Mouse (Mus musculus) embryonic facial prominence, embryonic 13.5 days (tissue): ENCODE data around the gene Gm14391. TPM values are rescaled to one million over a fixed set of nuclear protein-coding genes. Genes with fewer than 3 reads are reported as not detected.
"Not testable (repeated sequence)": the region's sequence is repeated elsewhere in the genome, so short reads cannot be mapped to it uniquely, and the experiment has no call there.

Experiments used
- ATAC-seq: fragments of 200-750 bp; cut with Nextera tagmentation; 2 replicates; pipeline ENCODE4 v1.8.0; 2017; ENCODE audit warnings: low read depth; ENCODE audit not compliant: insufficient number of reproducible peaks, insufficient read depth, low FRiP score, low TSS enrichment
- H3K27ac ChIP-seq: fragments of 300-500 bp; sonication (generic); 2 replicates; pipeline ENCODE4 v1.5.1; 2015; ENCODE audit warnings: moderate library complexity, mild to moderate bottlenecking, inconsistent platforms
- H3K27me3 ChIP-seq: fragments of 300-500 bp; sonication (generic); 2 replicates; pipeline ENCODE4 v1.6.1; 2015; ENCODE audit warnings: mild to moderate bottlenecking, inconsistent platforms
- H3K36me3 ChIP-seq: fragments of 300-500 bp; sonication (generic); 2 replicates; pipeline ENCODE4 v1.6.1; 2015; ENCODE audit warnings: mild to moderate bottlenecking, inconsistent platforms
- H3K4me1 ChIP-seq: fragments of 300-500 bp; sonication (generic); 2 replicates; pipeline ENCODE4 v1.6.1; 2015; ENCODE audit warnings: inconsistent platforms
- H3K4me2 ChIP-seq: fragments of 300-500 bp; sonication (generic); 2 replicates; pipeline ENCODE4 v1.6.1; 2015; ENCODE audit warnings: moderate library complexity, mild to moderate bottlenecking, inconsistent platforms
- H3K4me3 ChIP-seq: fragments of 300-500 bp; sonication (generic); 2 replicates; pipeline ENCODE4 v1.5.1; 2015; ENCODE audit warnings: mild to moderate bottlenecking, inconsistent platforms
- H3K9ac ChIP-seq: fragments of 300-500 bp; sonication (generic); 2 replicates; pipeline ENCODE4 v1.6.1; 2015; ENCODE audit warnings: mild to moderate bottlenecking, inconsistent platforms
- H3K9me3 ChIP-seq: fragments of 300-500 bp; sonication (generic); 2 replicates; pipeline ENCODE4 v1.6.1; 2016; ENCODE audit warnings: inconsistent platforms
- WGBS: fragments of 180-500 bp; shearing (Covaris S2); methylation state at CpG from one replicate; pipeline ENCODE4 v1.1.7; 2015; ENCODE audit warnings: mixed read lengths; 5-methylcytosine and 5-hydroxymethylcytosine counted together
- polyA plus RNA-seq: library from polyadenylated mRNA; unstranded; fragments of >200 nt; fragmentation: Nextera tagmentation; extraction: Ambion mirVana; gene quantifications from 2 replicates; pipeline ENCODE4 v1.2.1, GENCODE M21; 2015

Gm14391 gene
- polyA plus RNA-seq = 4.2 and 9.3 TPM in 2 replicates

GRCm38 (mm10) chr2:175206732-175207131 is at the start of gene Gm14391:
Gene Gm14391 (minus strand): TSS chr2:175206917.
- H3K9ac ChIP-seq, ATAC-seq, H3K4me1 ChIP-seq, H3K27me3 ChIP-seq, H3K4me3 ChIP-seq, H3K27ac ChIP-seq, H3K36me3 ChIP-seq, H3K9me3 ChIP-seq, H3K4me2 ChIP-seq: not testable (repeated sequence)
- no CpG with 5 or more reads among the region's 7 CpGs for WGBS

DNA sequence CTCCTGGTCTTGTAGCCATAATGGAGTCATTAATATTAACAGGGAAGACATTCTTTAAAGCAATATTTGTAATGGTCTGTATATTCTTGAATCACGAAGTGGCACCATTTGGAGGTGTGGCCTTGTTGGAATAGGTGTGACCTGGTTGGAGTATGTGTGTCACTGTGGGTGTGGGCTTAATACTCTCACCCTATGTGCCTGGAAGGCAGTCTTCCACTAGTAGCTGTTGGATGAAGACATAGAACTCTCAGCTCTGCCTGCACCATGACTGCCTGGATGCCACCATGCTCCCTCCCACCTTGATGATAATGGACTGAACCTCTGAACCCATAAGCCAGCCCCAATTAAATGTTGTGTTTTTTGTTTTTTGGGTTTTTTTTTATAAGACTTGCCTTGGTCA is 27.7 kb downstream of the Gm14391 start:
- not testable (repeated sequence) for H3K9ac ChIP-seq, H3K27ac ChIP-seq, H3K4me2 ChIP-seq, H3K36me3 ChIP-seq, H3K4me3 ChIP-seq, H3K4me1 ChIP-seq, H3K9me3 ChIP-seq, ATAC-seq, H3K27me3 ChIP-seq
- WGBS = 59% methylated on average over 1 of the region's 1 CpGs

- no peak overlapping the region for H3K9ac ChIP-seq
- WGBS = 81% methylated on average over 6 of the region's 6 CpGs
- H3K4me2 ChIP-seq = no peak overlapping the region
- no peaks in the 10 kb centered on the region for H3K4me1 ChIP-seq
- no peaks in the 10 kb centered on the region for H3K27me3 ChIP-seq
- H3K36me3 ChIP-seq = no peaks in the 10 kb centered on the region
- no peak for ATAC-seq
- no peak overlapping the region for H3K4me3 ChIP-seq
- H3K9me3 ChIP-seq = no peaks in the 10 kb centered on the region; the same call in 1 of the 2 replicates
- no peak overlapping the region for H3K27ac ChIP-seq
Measured at GRCm38 (mm10) chr2:175176312-175176711, 30.4 kb downstream of the Gm14391 start.

DNA sequence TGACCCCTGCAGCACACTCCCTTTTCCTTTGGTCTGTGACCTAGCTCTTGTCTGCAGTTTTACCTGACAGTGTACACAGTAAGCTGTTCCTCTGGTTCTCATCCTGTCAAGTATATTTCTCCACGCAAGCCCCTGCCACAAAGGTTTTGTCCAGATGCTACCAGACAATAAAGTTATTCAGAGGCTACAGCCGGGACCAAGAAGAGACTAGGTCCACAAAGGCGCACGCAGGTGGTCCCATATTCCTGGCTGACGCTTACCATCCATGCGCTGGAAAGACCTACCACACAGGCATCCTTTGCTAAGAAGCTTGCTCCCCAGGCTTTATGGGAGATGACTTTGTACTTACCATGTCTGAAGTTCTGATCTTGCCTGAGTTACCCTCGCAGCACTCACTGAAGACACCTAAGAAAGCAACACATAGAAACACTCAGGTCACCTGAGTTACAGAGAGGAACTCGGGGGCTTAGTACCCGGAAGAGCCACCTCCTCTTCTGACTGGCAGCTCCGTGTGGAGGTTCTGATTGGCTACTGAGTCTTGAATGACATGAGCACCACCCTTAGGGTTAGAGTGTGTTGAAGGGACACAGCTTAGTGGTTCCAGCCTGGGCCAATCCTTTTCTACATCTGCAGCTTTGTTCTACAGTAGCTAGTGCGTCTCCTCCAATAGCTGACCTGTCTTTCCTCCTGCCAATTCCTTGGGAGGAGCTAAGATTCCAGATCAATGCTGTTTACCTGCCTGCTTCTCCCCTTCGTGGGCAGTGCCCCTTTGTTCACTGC is 31.1 kb downstream of the Gm14391 start, which contains the start of gene Gm14443:
Gene Gm14443 (minus strand): TSS at position 471 of the 780 bp plus-strand sequence.
- H3K4me1 ChIP-seq, H3K36me3 ChIP-seq, H3K27ac ChIP-seq, H3K27me3 ChIP-seq, H3K4me3 ChIP-seq, ATAC-seq, H3K4me2 ChIP-seq, H3K9ac ChIP-seq, H3K9me3 ChIP-seq: not testable (repeated sequence)
- WGBS = 78% methylated on average over 12 of the region's 12 CpGs

DNA sequence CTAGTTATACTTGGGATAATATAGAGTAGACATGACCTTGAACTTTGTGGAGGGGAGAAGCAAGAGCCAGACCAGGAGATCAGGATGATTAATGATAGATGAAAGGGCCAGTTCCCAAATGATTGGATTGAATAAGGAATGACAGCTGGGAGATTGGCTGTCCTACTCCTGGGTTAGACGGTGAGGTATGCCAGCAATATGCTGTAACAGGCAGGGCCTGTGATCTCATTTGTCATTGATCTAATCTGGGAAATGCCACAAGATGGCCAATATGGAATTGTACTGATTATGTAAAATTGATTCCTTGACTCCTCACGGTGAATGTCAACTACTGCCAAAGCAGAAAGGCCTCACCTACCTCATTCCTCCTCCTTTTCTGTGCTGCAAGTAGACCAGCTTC is 32.7 kb downstream of the Gm14391 start:
- not testable (repeated sequence) for H3K4me3 ChIP-seq, H3K27me3 ChIP-seq, H3K4me2 ChIP-seq, H3K9me3 ChIP-seq, H3K9ac ChIP-seq, H3K36me3 ChIP-seq, H3K4me1 ChIP-seq, H3K27ac ChIP-seq, ATAC-seq
- WGBS = 94% methylated on average over 2 of the region's 2 CpGs

GRCm38 (mm10) chr2:175172906-175173595 is 33.7 kb downstream of the Gm14391 start:
- H3K27me3 ChIP-seq, H3K4me2 ChIP-seq, H3K27ac ChIP-seq, H3K4me3 ChIP-seq, H3K36me3 ChIP-seq, ATAC-seq, H3K9me3 ChIP-seq, H3K4me1 ChIP-seq, H3K9ac ChIP-seq: not testable (repeated sequence)
- WGBS = 88% methylated on average over 3 of the region's 3 CpGs

DNA sequence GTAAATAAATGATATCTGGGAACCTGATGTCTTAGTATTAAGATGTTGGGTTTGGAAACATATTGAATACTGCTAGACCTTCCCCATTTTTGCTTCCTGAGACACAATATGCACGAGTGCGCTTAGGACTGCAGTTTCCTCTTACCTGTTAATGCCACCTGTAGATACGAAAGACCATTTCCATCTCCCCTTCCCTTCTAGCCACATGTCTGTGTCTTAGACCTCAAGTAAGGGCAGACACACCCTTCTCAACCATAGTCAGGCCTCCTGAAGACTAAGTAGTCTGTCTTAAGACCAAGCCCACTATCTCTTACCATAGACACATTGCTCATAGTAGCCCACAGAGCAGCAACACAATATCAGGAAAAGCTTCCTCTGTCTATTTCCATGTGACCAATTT is 34.6 kb downstream of the Gm14391 start:
- Histone ChIP-seq H3K9ac (no peak overlapping the region), H3K27me3 (no peaks in the 10 kb centered on the region), H3K4me2 (no peak overlapping the region), H3K9me3 (no peaks in the 10 kb centered on the region), H3K4me1 (no peaks in the 10 kb centered on the region), H3K27ac (no peak overlapping the region), H3K36me3 (no peaks in the 10 kb centered on the region), H3K4me3 (no peak overlapping the region)
- WGBS = 80% methylated on average over 3 of the region's 3 CpGs
- ATAC-seq = no peak

DNA sequence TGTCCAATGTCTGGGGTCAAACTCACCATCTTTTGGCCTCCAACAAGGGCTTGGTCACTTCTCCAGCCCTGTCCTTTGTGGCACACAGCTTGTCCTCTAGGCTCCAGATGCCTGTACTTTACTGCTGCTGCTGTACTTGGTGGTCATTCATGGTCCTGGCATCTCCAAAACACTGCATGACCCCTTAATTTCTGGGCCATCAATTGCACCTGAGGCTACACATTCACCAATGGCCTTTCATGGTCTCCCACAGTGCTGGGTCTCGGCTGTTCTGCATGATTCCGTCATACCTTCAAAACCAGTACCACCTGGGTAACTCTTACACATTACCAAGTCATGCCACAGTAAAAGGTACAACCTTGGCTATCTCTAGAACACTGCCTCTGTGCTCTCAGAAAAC is 39.8 kb downstream of the Gm14391 start:
- not testable (repeated sequence) for H3K36me3 ChIP-seq, ATAC-seq, H3K27me3 ChIP-seq, H3K4me3 ChIP-seq, H3K9me3 ChIP-seq, H3K9ac ChIP-seq, H3K27ac ChIP-seq, H3K4me1 ChIP-seq, H3K4me2 ChIP-seq
- 78% methylated on average over 2 of the region's 2 CpGs for WGBS

DNA sequence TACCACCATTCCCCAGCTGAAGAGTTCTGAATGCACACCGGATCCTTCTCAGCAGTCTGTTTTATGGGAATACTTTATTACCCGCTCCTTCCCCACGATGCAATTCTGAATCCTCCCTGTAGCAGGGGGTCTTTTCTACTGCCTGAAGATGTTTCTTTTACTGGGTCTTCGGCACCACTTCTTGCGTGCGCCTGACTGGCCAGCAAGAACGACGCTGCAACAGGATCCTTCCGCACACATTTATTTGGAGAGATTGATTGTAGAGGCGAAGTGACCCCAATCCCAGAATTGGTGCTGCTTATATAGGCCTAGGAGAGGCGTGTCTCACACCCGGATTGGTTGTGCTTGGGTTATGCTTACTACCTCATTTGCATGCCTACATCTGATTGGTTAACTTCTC is 41.6 kb downstream of the Gm14391 start:
- H3K27ac ChIP-seq, ATAC-seq: not testable (repeated sequence)
- WGBS = 96% methylated on average over 12 of the region's 12 CpGs

DNA sequence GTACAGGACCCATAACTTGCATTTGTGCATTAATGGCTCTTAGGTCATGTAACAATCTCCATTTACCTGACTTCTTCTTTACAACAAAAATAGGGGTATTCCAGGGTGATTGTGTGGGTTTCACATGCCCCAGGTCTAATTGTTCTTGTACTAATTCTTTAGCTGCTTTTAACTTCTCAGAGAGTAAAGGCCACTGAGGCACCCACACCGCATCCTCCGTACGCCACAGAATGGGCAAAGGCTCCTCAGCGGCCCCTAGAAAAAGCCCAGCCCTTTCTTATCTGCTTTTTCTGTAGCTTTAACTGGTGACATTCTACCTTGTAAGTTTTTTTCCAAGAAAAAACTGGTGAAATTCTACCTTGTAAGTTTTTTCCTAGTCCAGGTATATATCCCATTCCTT is 45.3 kb downstream of the Gm14391 start:
- H3K4me3 ChIP-seq, ATAC-seq, H3K36me3 ChIP-seq: not testable (repeated sequence)

More for the DNA sequence above, 41.6 kb downstream of the Gm14391 start:
- H3K4me2 ChIP-seq, H3K9ac ChIP-seq, H3K9me3 ChIP-seq, H3K4me1 ChIP-seq, H3K36me3 ChIP-seq, H3K4me3 ChIP-seq, H3K27me3 ChIP-seq: not testable (repeated sequence)

GRCm38 (mm10) chr2:175158642-175159041 is 48.1 kb downstream of the Gm14391 start:
- Histone ChIP-seq H3K27ac (no peak overlapping the region), H3K9me3 (peaks cover 26% of the 10 kb centered on the region), H3K9ac (no peak overlapping the region), H3K4me1 (no peaks in the 10 kb centered on the region), H3K27me3 (no peaks in the 10 kb centered on the region), H3K4me3 (no peak overlapping the region), H3K4me2 (no peak overlapping the region), H3K36me3 (no peaks in the 10 kb centered on the region)
- ATAC-seq = no peak
- WGBS = 81% methylated on average over 3 of the region's 3 CpGs

More for the DNA sequence above, 45.3 kb downstream of the Gm14391 start:
- H3K4me1 ChIP-seq, H3K27me3 ChIP-seq, H3K9ac ChIP-seq, H3K27ac ChIP-seq, H3K4me2 ChIP-seq: not testable (repeated sequence)
- WGBS = 86% methylated on average over 4 of the region's 4 CpGs
- peaks cover 24% of the 10 kb centered on the region for H3K9me3 ChIP-seq

DNA sequence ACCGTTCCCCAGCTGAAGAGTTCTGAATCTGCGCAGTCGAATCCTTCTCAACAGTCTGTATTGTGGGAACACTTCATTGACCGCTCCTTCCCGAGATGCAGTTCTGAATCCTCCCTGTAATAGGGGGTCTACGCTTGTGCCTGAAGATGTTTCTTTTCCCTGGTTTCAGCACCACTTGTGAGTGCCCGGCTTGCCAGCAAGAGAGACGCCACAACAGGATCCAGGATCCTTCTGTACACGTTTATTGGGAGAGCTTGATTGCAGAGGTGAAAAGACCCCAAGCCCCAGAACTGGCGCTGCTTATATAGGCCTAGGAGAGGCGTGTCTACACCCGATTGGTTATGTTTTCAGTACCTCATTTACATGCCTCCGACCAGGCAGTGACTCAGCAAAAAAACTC is 50.0 kb downstream of the Gm14391 start:
- Histone ChIP-seq H3K4me3 (no peak overlapping the region), H3K4me1 (no peaks in the 10 kb centered on the region), H3K9me3 (peaks cover 26% of the 10 kb centered on the region), H3K36me3 (no peaks in the 10 kb centered on the region), H3K4me2 (no peak overlapping the region), H3K27ac (no peak overlapping the region), H3K27me3 (no peaks in the 10 kb centered on the region), H3K9ac (no peak overlapping the region)
- WGBS = 90% methylated on average over 13 of the region's 13 CpGs
- ATAC-seq = no peak
